Mouse (Mus musculus) embryonic fibroblast, embryonic 13.5 days (primary cell): Measurements from ENCODE around the gene Dscam.

Experiments
- CTCF ChIP-seq: IDR thresholded peaks from 2 replicates; pipeline ENCODE4 v1.5.1; 2011; ENCODE audit warnings: mild to moderate bottlenecking, control low read depth, low read length, moderate library complexity, borderline replicate concordance; ENCODE audit not compliant: insufficient read depth
- POLR2A ChIP-seq: IDR thresholded peaks from 2 replicates; pipeline ENCODE4 v1.6.1; 2011; ENCODE audit warnings: low read depth, mild to moderate bottlenecking, control low read depth, low read length, moderate library complexity

DNA sequence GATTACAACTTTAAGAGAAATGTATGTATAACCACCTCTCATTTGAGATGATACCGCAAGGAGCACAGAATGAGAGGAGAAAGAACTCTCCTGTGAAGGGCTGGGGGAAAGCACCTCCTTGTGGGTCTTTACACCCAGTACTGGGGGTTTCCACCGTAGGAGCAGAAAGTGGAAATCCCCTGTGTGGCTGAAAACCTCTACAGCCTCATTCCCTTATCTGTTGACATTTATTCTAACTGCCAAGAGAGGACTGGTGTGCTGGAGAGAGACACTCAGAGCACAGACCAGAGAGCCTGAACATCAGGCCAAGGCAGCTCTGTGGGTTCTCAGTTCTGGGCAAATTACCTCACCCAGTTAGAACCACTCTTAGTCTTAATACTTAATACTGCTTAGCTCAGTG lies 33.5 kb upstream of the Dscam start:
- TF ChIP-seq POLR2A (no peak), CTCF (no peak)
